In genomic region chr6:146686463-146687196, GRCm38 (mm10) we compare ENCODE assay signal across 11 mouse cellular contexts. TPM values are rescaled to one million over a fixed set of nuclear protein-coding genes. Genes with fewer than 3 reads are reported as not detected.
DNase-seq lines count a peak whose midpoint lies in the region; ATAC-seq lines count a peak whose summit lies in the region.
"Had no signal": no experiment of that assay in that cellular context is flagged by ENCODE, and none has a peak within 500 bp of the region (broad histone marks: within the 10 kb centered on the region; RNA-seq: fewer than 3 reads in every experiment).

No protein-coding gene starts in this region.

- peak overlapping the region; percentile 97 for H3K27ac ChIP-seq in heart, embryonic 16.5 days (ENCODE audit: low read length)
- H3K27ac ChIP-seq: layer of hippocampus, adult 2 months; midbrain, embryonic 12.5 days had no signal

- no peaks in the 10 kb centered on the region for H3K27me3 ChIP-seq in heart, embryonic 16.5 days (ENCODE audit: control insufficient read depth, insufficient read depth, low read length)
- H3K27me3 ChIP-seq: midbrain, embryonic 12.5 days had no signal

- no peak overlapping the region for H3K4me3 ChIP-seq in heart, embryonic 16.5 days (ENCODE audit: low read length)
- H3K4me3 ChIP-seq: layer of hippocampus, adult 2 months; midbrain, embryonic 12.5 days had no signal

- ATAC-seq in heart, embryonic 16.5 days (replicated peaks; ENCODE audit: extremely low read depth, insufficient read depth, low FRiP score): peak; percentile 50; the same call in 1 of the 2 replicates
- ATAC-seq in cerebellum, adult (ENCODE audit: insufficient number of reproducible peaks, low FRiP score, low TSS enrichment): no peak

- peak overlapping the region; percentile 46 for H3K9ac ChIP-seq in heart, embryonic 16.5 days (ENCODE audit: low read length)
- H3K9ac ChIP-seq: midbrain, embryonic 12.5 days had no signal

- H3K4me1 ChIP-seq in heart, embryonic 16.5 days (ENCODE audit: control insufficient read depth, insufficient read depth, low read length): peaks cover 28% of the 10 kb centered on the region
- H3K4me1 ChIP-seq: midbrain, embryonic 12.5 days had no signal

- WGBS in heart, embryonic 16.5 days: 38% methylated on average over 5 of the region's 5 CpGs

- no peaks in the 10 kb centered on the region for H3K36me3 ChIP-seq in heart, embryonic 16.5 days (ENCODE audit: control insufficient read depth, insufficient read depth)
- H3K36me3 ChIP-seq: midbrain, embryonic 12.5 days had no signal

- H3K4me2 ChIP-seq in heart, embryonic 16.5 days (ENCODE audit: low read depth, low read length): peak overlapping the region; percentile 48
- H3K4me2 ChIP-seq: midbrain, embryonic 12.5 days had no signal

- H3K9me3 ChIP-seq in heart, embryonic 16.5 days (replicated peaks; ENCODE audit: control insufficient read depth, low read length): peaks cover 4% of the 10 kb centered on the region; the same call in 1 of the 2 replicates
- H3K9me3 ChIP-seq: midbrain, embryonic 12.5 days had no signal

- DNase-seq in 416B (ENCODE audit: low read depth) (peak; percentile 88), A20 (ENCODE audit: low read depth, low spot score) (peak; percentile 52)
- DNase-seq in lung, postnatal 36 days: peak; percentile 53
- no peak for DNase-seq in left cerebral cortex, adult 11 months (ENCODE audit: low spot score)
- no peak for DNase-seq in right cerebral cortex, postnatal 10 days (ENCODE audit: low spot score in 2 of 2)
- DNase-seq in ovary, postnatal 10 days (ENCODE audit: low spot score): no peak
- DNase-seq: kidney, adult 11 months had no signal

RNA-seq across cellular contexts. Expression of gene Stk38l, which starts 38.2 kb away (rescaled TPM):
- 28.9 and 30.3 TPM in 2 replicates for polyA plus RNA-seq in heart, embryonic 16.5 days (2015; fragmentation: Nextera tagmentation; extraction: Ambion mirVana)

RNA-seq across cellular contexts. Expression of gene Tm7sf3, which starts 44.0 kb away (rescaled TPM):
- 35.3 and 37.5 TPM in 2 replicates for polyA plus RNA-seq in heart, embryonic 16.5 days (2015; fragmentation: Nextera tagmentation; extraction: Ambion mirVana)

RNA-seq across cellular contexts. Expression of gene Med21, which starts 44.3 kb away (rescaled TPM):
- 143 and 150 TPM in 2 replicates for polyA plus RNA-seq in heart, embryonic 16.5 days (2015; fragmentation: Nextera tagmentation; extraction: Ambion mirVana)

Comparison
In these comparisons a context has a peak if more than half of its experiments do, and no peak if none do; other contexts are left out.
1. DNase-seq: peak in 416B (single experiment), A20 (single experiment) and lung, postnatal 36 days (single experiment); none in left cerebral cortex, adult 11 months (single experiment), right cerebral cortex, postnatal 10 days (0 of 2) and ovary, postnatal 10 days (single experiment).